20 mouse cellular contexts compared by ENCODE assay signal in genomic region chr7:144780190-144780589, GRCm38 (mm10). TPM values are rescaled to one million over a fixed set of nuclear protein-coding genes. Genes with fewer than 3 reads are reported as not detected.
DNase-seq lines count a peak whose midpoint lies in the region; ATAC-seq and TF ChIP-seq lines count a peak whose summit lies in the region.
"Had no signal": no experiment of that assay in that cellular context is flagged by ENCODE, and none has a peak within 500 bp of the region (broad histone marks: within the 10 kb centered on the region; RNA-seq: fewer than 3 reads in every experiment).

No protein-coding gene starts in this region.

- no peak overlapping the region for H3K4me3 ChIP-seq in liver, embryonic 13.5 days (replicated peaks)
- H3K4me3 ChIP-seq in small intestine, adult 2 months (ENCODE audit: low read depth, low read length): no peak overlapping the region
- H3K4me3 ChIP-seq: embryonic facial prominence, embryonic 13.5 days; forebrain, embryonic 13.5 days; gastrocnemius, adult 2 months; heart, embryonic 12.5 days; hindbrain, embryonic 10.5 days had no signal

- no peak overlapping the region for H3K4me2 ChIP-seq in liver, embryonic 13.5 days
- H3K4me2 ChIP-seq: embryonic facial prominence, embryonic 13.5 days; forebrain, embryonic 13.5 days; heart, embryonic 12.5 days had no signal

- H3K27ac ChIP-seq in liver, embryonic 13.5 days: 0 out of 2 replicates have a peak overlapping the region, but pooled peaks have one; percentile 0
- H3K27ac ChIP-seq in small intestine, adult 2 months (ENCODE audit: insufficient read depth, low read depth, low read length): peak overlapping the region; percentile 75
- H3K27ac ChIP-seq: embryonic facial prominence, embryonic 13.5 days; forebrain, embryonic 13.5 days; gastrocnemius, adult 2 months had no signal

- peaks cover 64% of the 10 kb centered on the region for H3K4me1 ChIP-seq in liver, embryonic 13.5 days (replicated peaks)
- peaks cover 36% of the 10 kb centered on the region for H3K4me1 ChIP-seq in small intestine, adult 2 months (ENCODE audit: control insufficient read depth, insufficient read depth, insufficient read length, low read length)
- H3K4me1 ChIP-seq: embryonic facial prominence, embryonic 13.5 days; heart, embryonic 12.5 days had no signal

- TF ChIP-seq CTCF in small intestine, adult 2 months (IDR thresholded peaks at IDR 0.05; ENCODE audit: extremely low read depth, insufficient read length, insufficient replicate concordance, low read depth, low read length): no peak

- no peak for TF ChIP-seq POLR2A in small intestine, adult 2 months (IDR thresholded peaks at IDR 0.05; ENCODE audit: low read depth, low read length)

- no peak for ATAC-seq in liver, embryonic 13.5 days (ENCODE audit: low read depth)
- ATAC-seq: activated CD4-positive, CD25-positive, alpha-beta regulatory T cell, adult 4 months; forebrain, embryonic 13.5 days; Patski had no signal

- H3K27me3 ChIP-seq in liver, embryonic 13.5 days: peaks cover 5% of the 10 kb centered on the region; the same call in 1 of the 2 replicates
- no peaks in the 10 kb centered on the region for H3K27me3 ChIP-seq in small intestine, adult 2 months (ENCODE audit: control insufficient read depth, insufficient read depth, low read length)
- H3K27me3 ChIP-seq: forebrain, embryonic 13.5 days had no signal

- no peak for DNase-seq in liver, embryonic 13.5 days
- no peak for DNase-seq in liver
- DNase-seq in urinary bladder, postnatal 14 days (ENCODE audit: low spot score): peak; percentile 24
- no peak for DNase-seq in urinary bladder, adult 2 months (ENCODE audit: low spot score)
- no peak for DNase-seq in cerebellum, postnatal 36 days
- no peak for DNase-seq in kidney, postnatal 25 days
- DNase-seq: adrenal gland, postnatal 14 days; cerebellum, adult 11-12 months; cerebellum, adult 9-10 months; cerebellum, postnatal 25 days; gastrocnemius, adult 2 months; gastrocnemius, postnatal 25 days had no signal

- H3K36me3 ChIP-seq in liver, embryonic 13.5 days: no peaks in the 10 kb centered on the region
- no peaks in the 10 kb centered on the region for H3K36me3 ChIP-seq in small intestine, adult 2 months (ENCODE audit: control insufficient read depth, insufficient read depth, low read length)
- H3K36me3 ChIP-seq: embryonic facial prominence, embryonic 13.5 days; heart, embryonic 12.5 days; hindbrain, embryonic 10.5 days had no signal

- H3K9ac ChIP-seq in liver, embryonic 13.5 days: peak overlapping the region; percentile 31
- H3K9ac ChIP-seq: embryonic facial prominence, embryonic 13.5 days; forebrain, embryonic 13.5 days; heart, embryonic 12.5 days had no signal

- 25% methylated on average over 8 of the region's 8 CpGs for WGBS in liver, embryonic 13.5 days (ENCODE audit: insufficient replicate concordance)
- WGBS in small intestine, adult 2 months: 22% methylated on average over 8 of the region's 8 CpGs

- no peaks in the 10 kb centered on the region for H3K9me3 ChIP-seq in liver, embryonic 13.5 days (replicated peaks)
- H3K9me3 ChIP-seq: embryonic facial prominence, embryonic 13.5 days; forebrain, embryonic 13.5 days; heart, embryonic 12.5 days; hindbrain, embryonic 10.5 days had no signal

RNA-seq across cellular contexts. Expression of gene Ano1, which starts 28.4 kb away (rescaled TPM):
- polyA plus RNA-seq in liver, embryonic 13.5 days (2015; fragmentation: Nextera tagmentation; extraction: Ambion mirVana): 3.4 and 3.8 TPM in 2 replicates
- 83.6 and 95.0 TPM in 2 replicates for polyA plus RNA-seq in urinary bladder, adult 2 months (2012; rRNA removed)
- 8.9 and 18.0 TPM in 2 replicates for polyA plus RNA-seq in small intestine, adult 2 months (2012; rRNA removed)

RNA-seq across cellular contexts. Expression of gene Fgf3, which starts 57.7 kb away (rescaled TPM):
- polyA plus RNA-seq in liver, embryonic 13.5 days (2015; fragmentation: Nextera tagmentation; extraction: Ambion mirVana): 0.16 and 0.31 TPM in 2 replicates
- polyA plus RNA-seq in urinary bladder, adult 2 months (2012; rRNA removed): not detected in 2 replicates
- polyA plus RNA-seq in small intestine, adult 2 months (2012; rRNA removed): 0.16 TPM in 1 of 2 replicates, not detected in the other
- polyA plus RNA-seq: activated CD4-positive, CD25-positive, alpha-beta regulatory T cell, adult 4 months; C2C12; Patski had no signal
